Mouse (Mus musculus): Measurements from ENCODE around the gene Shmt1.

Gene Shmt1

DNA sequence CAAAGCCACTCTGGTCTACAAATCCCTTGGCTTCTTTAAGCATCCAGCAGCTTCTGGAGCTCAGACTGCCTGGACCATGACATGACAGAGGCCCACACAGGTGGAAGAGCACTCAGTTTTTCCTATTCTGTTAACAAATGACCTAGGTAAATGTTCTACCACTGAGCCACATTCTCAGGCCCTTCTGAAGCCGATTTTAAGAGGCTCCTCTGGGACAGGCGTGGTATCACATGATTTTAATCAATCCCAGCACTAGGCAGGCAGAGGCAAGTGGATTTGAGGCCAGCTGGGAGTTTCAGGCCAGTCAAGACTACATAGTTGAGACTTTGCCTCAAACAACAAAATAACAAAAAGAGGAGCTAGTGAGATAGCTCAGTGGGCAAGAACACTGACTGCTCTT is 21.0 kb downstream of the Shmt1 start:
- DNase-seq (ENCODE audit: low spot score), result no peak

DNA sequence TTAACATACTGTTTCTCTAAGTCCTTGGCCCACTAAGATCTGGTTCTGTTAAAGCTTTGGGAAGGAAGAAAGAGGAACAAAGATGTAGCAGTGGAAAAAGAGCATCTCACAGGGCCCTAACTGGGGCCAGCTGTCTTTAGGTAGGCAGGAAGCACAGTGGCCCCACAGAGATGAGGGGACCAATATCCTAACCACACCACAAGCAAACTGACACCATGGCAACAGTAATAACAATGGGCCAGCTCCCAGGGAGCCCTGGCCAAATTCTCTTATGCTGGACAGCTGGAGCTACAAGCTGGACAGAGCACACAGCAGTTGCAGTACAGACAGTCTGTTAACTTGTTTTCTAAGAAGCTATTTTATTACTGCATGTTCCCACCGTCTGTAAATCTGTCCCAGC is 23.9 kb downstream of the Shmt1 start:
- peak; percentile 38 for DNase-seq (ENCODE audit: low spot score)

DNA sequence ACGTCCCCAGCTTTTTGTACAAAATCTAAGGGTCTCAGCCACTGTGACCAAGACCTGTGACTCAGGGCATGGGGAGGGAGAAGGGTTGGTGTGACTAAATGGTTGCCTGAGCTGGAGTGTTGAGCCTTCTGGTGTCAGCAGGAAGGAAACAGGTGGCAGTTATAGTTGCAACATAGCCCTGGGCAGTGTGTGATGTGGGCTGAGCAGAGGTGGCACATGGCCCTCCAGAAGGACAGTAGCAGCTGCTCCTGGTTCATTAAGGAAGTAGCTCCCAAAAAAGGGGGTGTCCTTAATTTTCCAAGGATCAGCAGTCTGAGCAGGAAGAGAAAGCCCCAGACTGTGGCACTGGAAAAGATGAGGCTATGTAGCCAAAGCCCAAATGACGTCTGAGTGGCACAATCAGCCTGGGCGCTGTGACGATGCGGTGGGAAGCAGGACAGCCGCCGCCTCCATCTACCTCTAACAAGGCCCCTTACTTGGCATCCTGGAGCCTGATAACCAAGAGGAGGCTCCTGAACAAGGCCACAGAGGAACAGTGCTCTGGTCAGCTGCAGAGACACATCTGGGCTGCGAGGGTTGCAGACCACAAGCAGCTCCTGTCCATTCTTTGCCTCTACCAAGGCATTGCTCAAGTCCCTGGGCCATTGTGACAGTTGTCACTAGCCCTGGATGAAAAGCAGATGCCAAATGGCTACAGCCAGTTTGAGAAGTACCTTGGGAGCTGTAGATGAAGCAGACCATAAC is 27.2 kb downstream of the Shmt1 start:
- DNase-seq (ENCODE audit: low spot score), result no peak

DNA sequence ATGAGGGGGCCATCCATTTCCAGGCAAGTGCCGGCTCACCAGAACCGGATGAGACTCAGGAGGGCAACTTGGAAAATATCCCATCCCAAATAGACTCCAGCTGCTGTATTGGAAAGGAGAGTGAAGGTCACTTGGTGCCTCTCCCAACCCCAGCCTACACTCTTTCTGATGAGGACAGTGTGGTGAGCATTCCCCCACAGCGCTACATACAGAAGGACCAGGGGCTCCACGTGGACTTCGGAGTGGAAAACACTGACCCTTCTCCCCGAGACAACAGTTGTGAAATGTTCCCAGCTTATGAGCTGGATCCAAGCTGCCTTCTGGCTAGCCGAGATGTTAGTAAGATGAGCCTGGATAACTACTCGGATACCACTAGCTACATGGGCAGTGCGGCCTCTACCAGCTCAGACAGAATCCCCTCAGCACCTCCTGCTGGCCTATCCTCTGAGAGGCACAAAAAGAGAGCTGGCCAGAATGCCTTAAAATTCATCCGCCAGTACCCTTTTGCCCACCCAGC is 31.8 kb downstream of the Shmt1 start:
- DNase-seq (ENCODE audit: low spot score), result no peak

DNA sequence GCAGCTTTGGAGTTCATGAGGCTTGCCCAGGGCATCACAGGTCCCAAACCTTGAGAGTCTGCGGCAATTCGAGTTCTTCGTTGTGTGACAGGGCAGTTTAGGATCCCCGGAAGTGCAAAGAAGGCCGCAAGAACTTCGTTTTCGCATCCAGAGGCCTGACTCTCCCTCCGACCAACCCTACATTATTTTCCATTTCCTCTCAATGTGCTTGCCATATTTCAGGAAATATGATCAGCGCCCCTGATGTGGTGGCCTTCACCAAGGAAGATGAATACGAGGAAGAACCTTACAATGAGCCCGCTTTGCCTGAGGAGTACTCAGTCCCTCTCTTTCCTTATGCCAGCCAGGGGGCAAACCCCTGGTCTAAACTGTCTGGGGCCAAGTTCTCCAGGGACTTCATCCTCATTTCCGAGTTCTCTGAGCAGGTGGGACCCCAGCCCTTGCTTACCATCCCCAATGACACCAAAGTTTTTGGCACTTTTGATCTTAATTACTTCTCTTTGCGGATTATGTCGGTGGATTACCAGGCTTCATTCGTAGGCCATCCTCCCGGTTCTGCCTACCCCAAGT is 33.6 kb downstream of the Shmt1 start:
- DNase-seq (ENCODE audit: low spot score), result no peak

DNA sequence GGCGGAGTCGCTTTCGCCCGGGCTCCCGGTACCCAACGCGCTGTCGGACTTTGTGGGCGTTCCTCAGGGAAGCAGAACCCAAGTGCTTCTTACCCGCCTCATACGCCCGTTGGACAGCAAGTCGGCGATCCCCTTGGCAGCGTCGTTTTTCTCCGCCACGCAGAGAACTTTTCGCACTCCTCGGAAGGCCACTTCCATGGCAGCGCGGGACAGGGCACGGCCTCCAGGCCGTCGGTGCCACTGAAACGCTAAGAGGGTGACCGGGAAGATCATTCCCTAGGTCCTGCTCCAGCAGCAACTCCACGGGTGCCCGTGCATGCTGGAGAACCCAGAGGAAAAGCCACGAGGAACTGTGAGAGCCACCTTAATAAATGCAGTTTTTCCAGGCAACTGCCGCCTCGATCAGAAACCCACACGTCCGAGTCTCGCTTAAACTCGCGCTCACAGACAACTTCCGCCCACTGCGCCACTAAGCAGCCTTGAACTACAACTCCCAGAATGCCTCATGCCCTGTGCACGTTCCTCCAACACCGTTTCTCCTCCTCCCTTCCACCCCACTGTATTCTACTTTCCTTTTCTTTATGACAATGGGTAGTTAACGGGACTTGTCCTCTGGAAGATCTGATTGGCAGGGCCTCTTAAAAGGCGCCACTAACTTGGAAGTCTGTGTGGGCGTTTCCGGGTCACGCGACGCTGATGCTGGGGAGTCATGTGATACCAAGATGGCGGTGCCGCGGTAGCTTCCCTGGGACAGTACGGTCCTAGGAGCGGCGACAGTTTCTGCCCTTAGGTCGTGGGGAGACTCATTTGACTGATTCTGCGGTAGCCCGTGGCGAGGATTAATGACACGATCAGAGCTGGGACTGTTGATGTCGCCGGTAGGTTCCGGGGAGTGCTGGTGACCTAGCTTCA is 34.4 kb downstream of the Shmt1 start, which contains the start of the genes Top3a and Smcr8:
Gene Top3a, minus strand, starts transcription at position 537 of the 912 bp plus-strand sequence.
Gene Smcr8, plus strand, starts transcription at position 696 of the 912 bp plus-strand sequence.
- DNase-seq (ENCODE audit: low spot score), result peak; percentile 96

DNA sequence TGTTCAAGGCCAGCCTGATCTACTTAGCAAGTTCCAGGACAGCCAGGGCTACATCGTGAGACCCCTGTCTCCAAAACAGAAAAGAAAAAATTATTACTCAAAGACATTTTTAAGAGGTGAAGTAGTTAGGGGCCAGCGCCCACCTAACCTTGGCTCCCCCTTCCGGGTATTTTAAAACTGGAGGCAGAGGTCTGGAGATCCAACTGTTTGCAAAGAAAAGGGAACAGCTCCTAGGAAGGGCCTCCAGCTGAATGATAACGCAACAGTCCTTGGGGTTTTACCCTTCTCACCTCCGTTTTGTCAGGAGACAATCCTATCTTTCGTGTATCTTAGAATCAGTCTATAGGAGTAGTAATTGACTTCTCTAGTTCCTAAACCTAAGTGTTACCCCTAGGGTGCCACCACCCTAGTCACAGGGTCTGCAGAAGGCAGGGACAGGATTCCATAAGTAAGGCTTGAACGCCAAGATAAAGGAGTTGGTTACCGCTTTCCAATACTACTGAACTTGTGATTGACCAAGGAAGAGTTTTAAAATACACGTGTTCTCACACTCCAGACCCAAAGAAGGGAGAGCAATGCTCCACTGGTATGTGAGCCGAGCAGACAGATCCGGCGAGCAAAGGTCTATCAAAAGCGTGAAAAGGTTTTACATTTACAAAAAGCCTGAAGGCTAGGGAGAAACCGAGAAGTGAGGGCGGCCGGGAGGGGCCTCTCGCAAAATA is 35.2 kb downstream of the Shmt1 start:
- no peak for DNase-seq (ENCODE audit: low spot score)

DNA sequence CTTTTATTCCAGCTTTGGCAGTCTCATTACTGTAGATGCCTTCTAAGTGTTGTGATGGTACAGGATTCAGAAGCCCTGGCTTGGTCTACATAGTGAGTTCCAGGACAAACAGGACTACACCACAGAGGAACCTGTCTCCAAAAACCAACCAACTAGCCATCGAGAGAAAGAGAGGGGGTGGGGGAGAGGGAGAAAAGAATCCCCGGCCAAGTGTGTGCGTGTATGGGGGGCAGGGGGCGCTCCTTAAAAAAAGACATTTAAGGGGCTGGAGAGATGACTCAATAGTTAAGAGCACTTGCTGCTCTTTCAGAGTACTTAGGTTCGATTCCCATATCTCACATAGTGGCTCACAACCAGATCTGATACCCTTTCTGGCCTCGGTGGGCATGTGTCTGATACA is 35.9 kb downstream of the Shmt1 start:
- no peak for DNase-seq (ENCODE audit: low spot score)

DNA sequence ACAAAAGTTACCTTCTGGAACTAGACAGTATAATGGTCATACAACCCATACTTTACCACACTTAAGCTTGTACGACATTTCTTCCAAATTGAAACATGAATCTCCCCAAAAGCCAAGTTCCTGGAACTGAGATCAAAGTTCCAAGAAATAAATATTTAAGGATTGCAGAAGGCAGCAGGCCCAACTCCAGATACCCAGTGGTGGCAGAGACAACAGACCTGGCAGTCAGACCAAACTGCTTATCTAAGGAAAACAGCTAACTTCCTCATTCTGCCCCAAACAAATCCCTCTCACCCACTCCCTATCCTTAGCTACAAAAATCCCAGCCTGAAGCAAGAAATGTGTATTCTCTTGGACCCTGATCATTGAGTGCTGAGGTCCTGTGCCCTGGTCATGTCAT is 36.7 kb downstream of the Shmt1 start:
- DNase-seq (ENCODE audit: low spot score), result no peak

DNA sequence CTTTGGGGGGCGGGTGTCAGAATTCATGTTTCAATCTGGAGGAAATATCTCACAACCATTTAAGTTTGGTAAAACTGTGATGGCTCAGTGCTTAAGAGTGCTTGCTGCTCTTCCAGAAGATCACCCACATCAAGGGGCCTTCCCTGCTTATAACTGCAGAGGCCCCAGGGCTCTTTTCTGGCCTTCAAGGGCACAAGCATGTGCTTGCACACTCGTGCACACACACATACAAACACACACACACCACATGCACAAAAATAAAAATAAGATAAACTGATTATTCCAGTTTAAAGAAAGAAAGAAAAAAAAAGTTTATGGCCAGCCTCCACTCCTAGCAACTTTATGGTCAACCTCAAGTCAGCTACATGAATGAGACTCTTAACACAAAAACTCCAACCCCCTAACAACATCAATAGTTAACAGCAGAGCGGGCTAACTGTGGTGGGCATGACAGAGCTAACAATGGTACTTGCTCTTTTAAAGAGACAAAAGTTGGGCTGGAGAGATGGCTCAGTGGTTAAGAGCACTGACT is 37.3 kb downstream of the Shmt1 start:
- DNase-seq (ENCODE audit: low spot score), result no peak

DNA sequence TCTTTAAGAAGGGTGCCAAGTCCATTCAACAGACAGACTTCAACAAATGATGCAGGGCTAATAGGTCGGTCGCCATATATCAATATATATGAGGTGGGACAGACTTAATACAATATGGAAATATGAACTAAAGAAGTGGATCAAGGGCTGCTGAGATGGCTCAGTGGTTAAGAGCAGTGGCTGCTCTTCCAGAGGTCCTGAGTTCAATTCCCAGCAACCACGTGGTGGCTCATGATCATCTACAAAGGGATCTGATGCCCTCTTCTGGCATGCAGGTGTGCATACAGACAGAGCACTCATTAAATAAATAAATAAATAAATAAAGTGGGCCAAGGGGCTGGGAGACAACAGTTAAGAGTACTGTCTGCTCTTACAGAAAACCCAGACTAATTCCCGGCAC is 39.4 kb downstream of the Shmt1 start:
- DNase-seq (ENCODE audit: low spot score), result no peak

DNA sequence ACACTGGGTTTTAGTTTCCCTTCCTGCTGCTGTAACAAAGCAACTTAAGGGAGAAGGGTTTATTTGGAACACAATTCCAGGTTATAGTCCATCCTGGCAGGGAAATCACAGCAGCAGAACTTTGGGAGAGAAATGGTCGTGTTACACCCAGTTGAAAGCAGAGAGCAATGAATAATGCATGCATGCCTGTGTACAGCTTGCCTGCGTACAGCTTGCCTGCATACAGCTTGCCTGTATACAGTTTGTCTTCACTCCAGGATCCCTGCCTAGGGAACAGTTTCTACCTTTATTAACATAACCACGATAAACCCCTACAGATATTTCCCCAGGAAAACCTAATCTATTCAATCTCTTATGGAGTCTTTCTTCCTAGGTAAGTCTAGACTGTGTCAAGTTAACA is 40.7 kb downstream of the Shmt1 start:
- DNase-seq (ENCODE audit: low spot score), result no peak

DNA sequence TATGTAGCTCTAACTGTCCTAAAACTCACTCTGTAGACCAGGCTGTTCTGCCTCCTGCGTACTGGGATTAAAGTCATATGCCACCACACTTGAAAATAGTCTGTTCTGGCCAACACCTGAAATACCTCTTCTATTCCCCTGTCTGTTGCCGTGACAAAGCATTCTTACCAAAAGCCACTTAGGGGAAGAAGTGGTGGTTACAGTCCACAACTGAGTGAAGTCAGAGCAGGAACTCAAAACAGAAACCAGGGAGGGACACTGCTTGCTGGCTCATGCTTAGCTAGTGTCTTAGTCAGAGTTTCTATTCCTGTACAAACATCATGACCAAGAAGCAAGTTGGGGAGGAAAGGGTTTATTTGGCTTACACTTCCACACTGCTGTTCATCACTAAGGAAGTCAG is 42.2 kb downstream of the Shmt1 start:
- DNase-seq (ENCODE audit: low spot score), result no peak

DNA sequence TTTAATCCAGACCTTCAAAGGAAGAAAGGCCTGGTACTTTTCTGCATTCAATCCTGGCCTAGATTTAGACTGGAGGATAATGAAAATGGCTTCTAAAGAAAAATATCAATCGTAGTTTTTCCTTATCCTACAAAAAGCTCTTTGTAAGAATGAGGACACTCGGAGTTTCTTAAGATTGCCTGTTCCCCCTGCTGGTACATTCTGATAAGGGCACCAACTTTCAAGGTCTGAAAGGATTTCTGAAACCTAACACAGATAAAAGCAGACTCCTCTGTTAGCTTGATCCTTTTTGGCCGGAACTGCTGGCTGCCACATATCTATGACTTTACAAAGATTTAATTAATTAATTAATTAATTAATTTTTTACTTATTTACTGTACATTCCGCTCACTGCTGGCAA is 44.5 kb downstream of the Shmt1 start:
- no peak for DNase-seq (ENCODE audit: low spot score)

DNA sequence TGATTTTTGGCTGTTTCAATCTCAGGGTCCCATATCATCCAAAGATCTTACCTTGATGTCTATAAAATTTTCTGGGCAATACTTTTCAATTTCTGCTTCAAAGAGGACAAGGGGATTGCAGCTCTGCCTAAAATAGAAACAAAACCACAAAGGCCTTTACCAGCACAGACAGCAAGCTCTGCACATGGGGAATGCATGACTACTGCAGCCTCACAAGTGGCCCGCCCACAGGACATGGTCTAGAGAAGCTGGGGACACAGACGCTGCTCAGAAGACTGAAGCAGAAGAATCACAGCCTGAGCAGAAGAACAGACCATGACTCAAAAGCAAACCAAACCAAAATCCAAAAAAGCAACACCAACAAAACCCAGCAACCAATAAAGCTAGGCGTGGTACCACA is 49.8 kb downstream of the Shmt1 start:
- no peak for DNase-seq (ENCODE audit: low spot score)

DNA sequence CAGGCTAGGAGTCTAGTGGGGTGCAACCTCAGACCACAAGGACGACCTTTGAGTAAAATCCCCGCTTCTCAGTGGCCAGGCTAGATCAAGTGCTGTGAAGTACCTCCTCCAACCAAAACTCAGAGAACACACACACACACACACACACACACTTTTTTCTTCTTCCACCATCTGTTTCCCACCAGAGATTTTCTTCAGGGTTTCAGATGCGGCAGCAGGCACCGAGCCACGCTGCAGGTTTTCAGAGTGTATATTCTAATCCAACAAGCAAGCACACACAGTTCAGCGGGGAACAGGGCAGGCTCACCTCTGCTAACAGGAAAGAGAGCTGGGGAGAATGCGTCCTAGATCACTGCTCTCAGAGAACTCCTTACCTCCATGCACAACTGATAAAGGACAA is 55.9 kb downstream of the Shmt1 start:
- no peak for DNase-seq (ENCODE audit: low spot score)

DNA sequence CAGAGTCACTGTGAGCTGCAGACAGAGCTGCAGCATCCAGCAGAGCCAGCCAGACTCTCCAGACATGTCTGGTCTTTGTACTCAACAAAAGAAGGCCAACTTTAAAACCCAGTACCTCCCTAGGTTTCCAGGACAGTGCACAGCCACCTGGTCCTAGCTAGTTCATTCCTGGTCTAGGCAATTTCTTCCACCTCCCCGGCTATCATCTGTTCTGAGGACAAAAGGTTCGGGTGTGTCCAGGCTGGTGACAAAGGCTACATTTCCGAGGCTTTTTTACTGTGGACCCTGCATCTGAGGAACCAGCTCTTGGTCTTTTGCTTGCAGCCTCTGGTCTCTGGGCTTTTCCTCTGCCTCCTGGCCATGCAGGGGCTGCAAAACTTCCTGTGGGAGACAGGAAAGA is 71.2 kb downstream of the Shmt1 start:
- DNase-seq (ENCODE audit: low spot score), result no peak
